Mouse (Mus musculus): ENCODE data around the gene Olfr166.
"Not testable (repeated sequence)": the region's sequence is repeated elsewhere in the genome, so short reads cannot be mapped to it uniquely, and the experiment has no call there.

Gene Olfr166

DNA sequence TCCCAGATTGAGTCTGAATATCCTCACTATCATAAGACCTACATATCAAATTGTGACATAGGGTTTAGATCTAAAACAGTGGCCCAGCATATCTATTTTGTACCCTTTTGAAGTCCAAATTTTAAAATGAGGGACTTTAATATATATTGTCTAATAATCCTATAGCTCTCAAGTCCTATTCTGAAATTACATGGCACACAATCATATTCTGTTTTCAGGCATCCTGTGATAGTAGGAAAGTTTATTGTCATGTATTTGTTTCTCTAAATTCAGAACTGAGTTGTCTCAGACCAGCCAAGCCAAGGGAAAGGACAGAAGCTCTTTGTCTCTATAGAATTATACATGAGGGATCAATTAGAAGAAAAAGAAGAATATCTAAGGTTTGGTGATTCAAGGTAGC lies at the start of gene Olfr166:
TSS of gene Olfr166 (plus strand) at position 301 of the 400 bp plus-strand sequence.
- ATAC-seq (ENCODE audit: low TSS enrichment), result no peak

DNA sequence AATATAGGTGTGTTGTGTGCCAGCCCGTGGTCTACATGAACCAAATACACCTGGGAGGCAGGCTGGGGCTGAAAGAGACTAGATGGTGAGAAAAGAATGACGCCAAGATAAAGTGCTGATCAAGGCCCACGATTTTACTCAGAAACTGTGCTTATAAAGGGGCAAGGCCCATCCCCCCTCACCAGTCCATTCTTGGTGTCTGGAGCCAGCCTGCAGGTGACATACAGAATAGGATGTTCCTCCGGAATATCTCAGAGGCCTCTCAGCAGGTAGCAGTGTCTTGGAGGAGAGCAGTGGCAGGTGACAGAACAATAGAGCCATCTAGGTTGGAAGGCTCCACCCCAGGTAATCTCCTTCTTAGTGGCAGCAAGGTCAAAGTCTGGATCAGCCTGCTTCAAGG lies 24.8 kb upstream of the Olfr166 start:
- not testable (repeated sequence) for ATAC-seq (ENCODE audit: low TSS enrichment)

DNA sequence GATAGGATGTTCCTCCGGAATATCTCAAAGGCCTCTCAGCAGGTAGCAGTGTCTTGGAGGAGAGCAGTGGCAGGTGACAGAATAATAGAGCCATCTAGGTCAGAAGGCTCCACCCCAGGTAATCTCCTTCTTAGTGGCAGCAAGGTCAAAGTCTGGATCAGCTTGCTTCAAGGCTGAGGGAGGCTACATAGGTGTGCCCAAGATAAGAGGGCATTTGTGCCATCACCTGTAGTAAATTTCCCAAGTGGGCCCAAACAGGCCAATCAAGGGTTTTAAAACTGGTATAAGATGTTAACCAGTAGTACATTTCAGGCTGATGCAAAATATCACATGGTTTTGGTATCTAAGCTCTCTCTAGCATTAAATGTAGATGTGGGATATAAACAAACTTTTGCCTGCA lies 19.1 kb upstream of the Olfr166 start:
- ATAC-seq (ENCODE audit: low TSS enrichment), result no peak

DNA sequence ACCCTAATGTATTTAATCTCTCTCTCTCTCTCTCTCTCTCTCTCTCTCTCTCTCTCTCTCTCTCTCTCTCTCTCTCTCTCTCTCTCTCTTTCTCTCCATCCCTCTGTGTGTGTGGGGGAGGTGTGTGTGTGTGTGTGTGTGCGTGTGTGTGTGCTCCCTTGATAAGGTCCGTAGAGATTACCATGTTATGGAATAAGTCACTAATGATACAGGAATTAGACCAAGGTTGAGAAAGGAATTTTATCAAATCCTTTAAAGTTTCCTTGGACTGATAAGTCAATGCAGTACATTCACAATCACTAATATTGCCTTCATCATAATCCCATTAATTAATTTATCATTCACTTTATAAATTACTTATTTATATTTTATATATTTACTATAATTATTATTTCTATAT lies 38.7 kb downstream of the Olfr166 start, which contains the start of gene Olfr167:
TSS of gene Olfr167 (minus strand) at position 101 of the 400 bp plus-strand sequence.
- no peak for ATAC-seq (ENCODE audit: low TSS enrichment)

DNA sequence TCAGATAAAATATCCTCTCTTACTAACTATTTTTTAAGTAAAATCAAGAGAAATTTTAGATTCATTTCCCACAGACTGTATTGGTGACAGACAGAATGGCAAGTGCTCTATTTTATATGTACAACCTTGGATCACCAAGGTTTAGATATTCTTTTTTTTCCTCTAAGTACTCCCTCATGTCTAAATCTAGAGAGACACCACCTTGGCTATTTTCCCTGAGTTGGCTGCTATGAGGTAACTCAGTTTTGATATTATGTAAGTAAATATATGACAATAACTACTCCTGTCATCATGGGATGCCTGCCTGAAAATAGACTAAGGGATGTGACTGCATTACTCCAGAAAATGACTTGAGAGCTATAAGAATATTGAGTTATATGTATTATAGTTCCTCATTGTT lies 52.0 kb downstream of the Olfr166 start, which contains the start of gene Olfr168:
TSS of gene Olfr168 (minus strand) at position 101 of the 400 bp plus-strand sequence.
- ATAC-seq (ENCODE audit: low TSS enrichment), result no peak
